Mouse (Mus musculus) hindbrain, embryonic 12.5 days (tissue): ENCODE data around the gene Olfr518. TPM values are rescaled to one million over a fixed set of nuclear protein-coding genes. Genes with fewer than 3 reads are reported as not detected.

ENCODE experiments used
- polyA plus RNA-seq: library from polyadenylated mRNA; unstranded; fragments of >200 nt; fragmentation: Nextera tagmentation; extraction: Ambion mirVana; gene quantifications from 2 replicates; pipeline ENCODE4 v1.2.1, GENCODE M21; 2016

Olfr518 gene
- polyA plus RNA-seq, 1 experiment from 2014 or later, result not detected

Other genes starting within 250 kb of the Olfr518 start
- not detected in 2 replicates for gene Olfr509, start 233.1 kb downstream of the Olfr518 start, polyA plus RNA-seq
- not detected in 2 replicates for gene Olfr510, start 218.6 kb downstream of the Olfr518 start, polyA plus RNA-seq
- gene Olfr512, start 171.7 kb downstream of the Olfr518 start, polyA plus RNA-seq, result not detected in 2 replicates
- not detected in 2 replicates for gene Olfr513, start 134.0 kb downstream of the Olfr518 start, polyA plus RNA-seq
- gene Olfr514, start 59.0 kb downstream of the Olfr518 start, polyA plus RNA-seq, result not detected in 2 replicates
- not detected in 2 replicates for gene Olfr516, start 34.5 kb downstream of the Olfr518 start, polyA plus RNA-seq
- not detected in 2 replicates for gene Olfr517, start 12.6 kb downstream of the Olfr518 start, polyA plus RNA-seq
- not detected in 2 replicates for gene Olfr519, start 9.4 kb upstream of the Olfr518 start, polyA plus RNA-seq
- not detected in 2 replicates for gene Nlrp10, start 45.2 kb upstream of the Olfr518 start, polyA plus RNA-seq
- gene Eif3f, start 49.4 kb upstream of the Olfr518 start, polyA plus RNA-seq, result 77.2 and 87.2 TPM in 2 replicates
- gene Tub, start 65.3 kb upstream of the Olfr518 start, polyA plus RNA-seq, result 40.3 and 42.1 TPM in 2 replicates
- gene Ric3, start 198.3 kb upstream of the Olfr518 start, polyA plus RNA-seq, result 21.9 and 23.5 TPM in 2 replicates